Mouse (Mus musculus) limb, embryonic 14.5 days (tissue): ENCODE measurements around the gene Zfp266. TPM values are rescaled to one million over a fixed set of nuclear protein-coding genes. Genes with fewer than 3 reads are reported as not detected.
A peak's percentile ranks its signal among the peaks of the same experiment; 100 is the strongest.

Experiments
- ATAC-seq: fragments of 200-750 bp; cut with Nextera tagmentation; 2 replicates; pipeline ENCODE4 v1.8.0; 2017; ENCODE audit warnings: low read depth, moderate number of reproducible peaks, moderate TSS enrichment; ENCODE audit not compliant: low FRiP score
- DNase-seq: peaks from one replicate; pipeline ENCODE4 v3.0.0-alpha.2; 2015; ENCODE audit warnings: low spot score
- H3K27ac ChIP-seq: fragments of 300-500 bp; sonication (generic); replicated peaks from 2 replicates; pipeline ENCODE4 v1.5.1; 2014; ENCODE audit warnings: low read depth, mild to moderate bottlenecking, low read length, moderate library complexity, mixed read lengths
- H3K27me3 ChIP-seq: fragments of 300-500 bp; sonication (generic); 2 replicates; pipeline ENCODE4 v1.6.1; 2014; ENCODE audit warnings: low read length, mixed read lengths; ENCODE audit not compliant: control insufficient read depth, insufficient read depth
- H3K36me3 ChIP-seq: fragments of 300-500 bp; sonication (generic); 2 replicates; pipeline ENCODE4 v1.6.1; 2014; ENCODE audit warnings: mild to moderate bottlenecking, low read length, moderate library complexity, mixed read lengths; ENCODE audit not compliant: control insufficient read depth, insufficient read depth
- H3K4me1 ChIP-seq: fragments of 300-500 bp; sonication (generic); 2 replicates; pipeline ENCODE4 v1.6.1; 2014; ENCODE audit warnings: antibody characterized with exemption, low read length, mixed read lengths; ENCODE audit not compliant: control insufficient read depth, insufficient read depth
- H3K4me2 ChIP-seq: fragments of 300-500 bp; sonication (generic); replicated peaks from 2 replicates; pipeline ENCODE4 v1.6.1; 2014; ENCODE audit warnings: low read depth, mild to moderate bottlenecking, low read length, moderate library complexity; ENCODE audit not compliant: severe bottlenecking
- H3K4me3 ChIP-seq: fragments of 300-500 bp; sonication (generic); replicated peaks from 2 replicates; pipeline ENCODE4 v1.5.1; 2014; ENCODE audit warnings: low read length
- H3K9ac ChIP-seq: fragments of 300-500 bp; sonication (generic); 2 replicates; pipeline ENCODE4 v1.6.1; 2014; ENCODE audit warnings: mild to moderate bottlenecking, low read depth, low read length, moderate library complexity; ENCODE audit not compliant: severe bottlenecking
- H3K9me3 ChIP-seq: fragments of 300-500 bp; sonication (generic); 2 replicates; pipeline ENCODE4 v1.6.1; 2016; ENCODE audit warnings: low read length; ENCODE audit not compliant: control insufficient read depth
- POLR2A ChIP-seq: fragments of 200-500 bp; IDR thresholded peaks from 2 replicates; pipeline ENCODE4 v1.8.0; 2012; ENCODE audit warnings: inconsistent platforms, mild to moderate bottlenecking, moderate library complexity, borderline replicate concordance; ENCODE audit not compliant: insufficient read depth, insufficient read length; ENCODE audit errors: extremely low read depth
- WGBS: fragments of 180-500 bp; shearing (Covaris S2); extraction: QIAGEN DNeasy Blood & Tissue Kit; methylation state at CpG from one replicate; pipeline ENCODE4 v1.1.7; 2014; 5-methylcytosine and 5-hydroxymethylcytosine counted together
- polyA plus RNA-seq, 2 experiments: library from polyadenylated mRNA; depleted of rRNA in 1 of 2; stranded (reverse) in 1 of 2; unstranded in 1 of 2; fragments of >200 nt; fragmentation: Nextera tagmentation in 1 of 2; extraction: Ambion mirVana in 1 of 2; gene quantifications; 2 replicates each; pipeline versions ENCODE4 v1.2.1 to v1.2.3; 2012 to 2014

Zfp266 gene
- polyA plus RNA-seq, 2 experiments: 43.5 to 92.4 TPM

- ATAC-seq (0 out of 2 replicates have a peak, but pooled peaks have one; percentile 36), DNase-seq (peak; percentile 54)
- H3K9me3 ChIP-seq: no peaks in the 10 kb centered on the region
- H3K4me2 ChIP-seq: peak overlapping the region; percentile 85
- H3K9ac ChIP-seq: peak overlapping the region; percentile 71
- no peaks in the 10 kb centered on the region for H3K27me3 ChIP-seq
- peak overlapping the region; percentile 47 for H3K4me3 ChIP-seq
- no peaks in the 10 kb centered on the region for H3K4me1 ChIP-seq
- H3K27ac ChIP-seq: peak overlapping the region; percentile 92
- WGBS: 25% methylated on average over 8 of the region's 8 CpGs
- H3K36me3 ChIP-seq: no peaks in the 10 kb centered on the region
- no peak for TF ChIP-seq POLR2A
These were observed 23.9 kb upstream of the Zfp266 start for GRCm38 (mm10) chr9:20545151-20545550.

GRCm38 (mm10) chr9:20544070-20544821 lies 23.0 kb upstream of the Zfp266 start:
- 2% methylated on average over 42 of the region's 43 CpGs for WGBS
- peak; percentile 89 for DNase-seq
- no peaks in the 10 kb centered on the region for H3K27me3 ChIP-seq

DNA sequence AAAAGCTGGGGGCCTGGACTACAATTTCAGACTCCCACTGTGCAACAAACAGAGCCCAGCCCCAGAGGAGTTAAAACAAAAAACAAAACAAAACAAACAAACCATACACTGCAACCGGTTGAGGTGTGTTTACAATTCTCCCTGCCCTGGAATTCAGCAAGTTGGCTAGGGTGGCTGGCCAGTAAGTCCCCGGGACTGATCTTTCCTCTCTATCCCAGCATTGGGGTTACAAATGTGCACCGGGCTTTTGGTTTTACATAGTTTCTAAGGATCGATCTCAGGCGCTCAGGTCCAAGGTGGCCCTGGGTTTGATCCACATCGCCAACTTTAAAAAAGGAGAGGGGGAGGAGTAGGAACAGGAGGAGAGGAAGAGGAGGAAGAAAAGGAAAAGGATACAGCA lies 22.3 kb upstream of the Zfp266 start:
- DNase-seq (no peak), ATAC-seq (no peak)
- no peak overlapping the region for H3K9ac ChIP-seq
- TF ChIP-seq POLR2A: no peak
- H3K27ac ChIP-seq: peak overlapping the region; percentile 92; the same call in 1 of the 2 replicates
- no peaks in the 10 kb centered on the region for H3K36me3 ChIP-seq
- H3K4me3 ChIP-seq: no peak overlapping the region
- 28% methylated on average over 6 of the region's 6 CpGs for WGBS
- peak overlapping the region; percentile 85; the same call in 1 of the 2 replicates for H3K4me2 ChIP-seq
- no peaks in the 10 kb centered on the region for H3K4me1 ChIP-seq
- H3K27me3 ChIP-seq: no peaks in the 10 kb centered on the region
- no peaks in the 10 kb centered on the region for H3K9me3 ChIP-seq

More at GRCm38 (mm10) chr9:20544070-20544821, 23.0 kb upstream of the Zfp266 start:
- H3K9ac ChIP-seq: peak overlapping the region; percentile 71
- peak overlapping the region; percentile 85 for H3K4me2 ChIP-seq
- H3K4me1 ChIP-seq: no peaks in the 10 kb centered on the region
- no peaks in the 10 kb centered on the region for H3K9me3 ChIP-seq
- TF ChIP-seq POLR2A: peak; percentile 19; the same call in 1 of the 2 replicates
- peak overlapping the region; percentile 47 for H3K4me3 ChIP-seq
- peak; percentile 92 for ATAC-seq
- H3K36me3 ChIP-seq: no peaks in the 10 kb centered on the region
- H3K27ac ChIP-seq: peak overlapping the region; percentile 92

GRCm38 (mm10) chr9:20536598-20536997 lies 15.4 kb upstream of the Zfp266 start:
- TF ChIP-seq POLR2A: no peak
- no peak for ATAC-seq
- 80% methylated on average over 2 of the region's 2 CpGs for WGBS

GRCm38 (mm10) chr9:20534326-20534926 lies 13.2 kb upstream of the Zfp266 start:
- H3K4me1 ChIP-seq: no peaks in the 10 kb centered on the region
- H3K27ac ChIP-seq: no peak overlapping the region
- DNase-seq: no peak
- TF ChIP-seq POLR2A: no peak
- H3K4me3 ChIP-seq: no peak overlapping the region
- H3K36me3 ChIP-seq: no peaks in the 10 kb centered on the region
- H3K9me3 ChIP-seq: no peaks in the 10 kb centered on the region
- no peaks in the 10 kb centered on the region for H3K27me3 ChIP-seq
- 77% methylated on average over 8 of the region's 8 CpGs for WGBS
- no peak overlapping the region for H3K4me2 ChIP-seq
- no peak for ATAC-seq
- no peak overlapping the region for H3K9ac ChIP-seq

More at GRCm38 (mm10) chr9:20536598-20536997, 15.4 kb upstream of the Zfp266 start:
- H3K4me1 ChIP-seq: no peaks in the 10 kb centered on the region
- H3K9me3 ChIP-seq: no peaks in the 10 kb centered on the region
- no peak overlapping the region for H3K4me3 ChIP-seq
- no peak overlapping the region for H3K9ac ChIP-seq
- H3K4me2 ChIP-seq: no peak overlapping the region
- no peak for DNase-seq
- H3K27ac ChIP-seq: no peak overlapping the region
- H3K36me3 ChIP-seq: no peaks in the 10 kb centered on the region
- no peaks in the 10 kb centered on the region for H3K27me3 ChIP-seq
